Mouse (Mus musculus) regulatory T cell (primary cell): Measurements from ENCODE around the gene Lypla2.

ENCODE experiments used
- in situ Hi-C: fragments of 300-600 bp; cut with MboI, MseI; formaldehyde crosslinking; loops from one replicate; pipeline ENCODE4 v1.15.1; 2025; ENCODE audit warnings: high pct_unique_total_duplicates

Lypla2 gene

DNA sequence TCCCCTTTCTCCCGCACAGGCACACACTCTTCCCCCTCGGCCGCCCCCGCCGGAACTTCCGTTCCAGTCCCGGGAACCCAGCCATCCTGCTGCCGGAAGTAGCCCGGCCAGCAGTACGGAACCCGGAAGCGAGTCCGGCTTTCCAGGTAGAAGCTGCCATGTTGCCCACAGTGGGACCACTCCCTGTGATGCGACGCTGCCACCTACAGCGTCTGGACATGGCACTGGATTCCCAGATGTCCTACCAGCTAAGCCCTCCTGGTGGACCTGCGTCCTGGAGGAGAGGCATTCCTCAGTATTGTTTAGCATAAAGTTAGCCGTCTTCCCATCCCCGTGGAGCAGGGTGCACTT lies at the start of gene Lypla2:
Gene Lypla2, minus strand, starts transcription at position 71 of the 351 bp plus-strand sequence.
- in situ Hi-C loops = no loop called here

- in situ Hi-C loops = loop anchor here (25.0 kb wide), 1 partner anchor 1566 kb away; the partner anchor contains the start of gene Usp48
These were observed 49.2 kb upstream of the Lypla2 start, which contains the start of gene Eloa for GRCm38 (mm10) chr4:136021549-136022047. TSS of gene Eloa (minus strand) at chr4:136021763.

- in situ Hi-C loops = loop anchor here (25.0 kb wide), 1 partner anchor 1566 kb away; the partner anchor contains the start of gene Usp48
These were observed 48.5 kb upstream of the Lypla2 start for GRCm38 (mm10) chr4:136020743-136021548.

DNA sequence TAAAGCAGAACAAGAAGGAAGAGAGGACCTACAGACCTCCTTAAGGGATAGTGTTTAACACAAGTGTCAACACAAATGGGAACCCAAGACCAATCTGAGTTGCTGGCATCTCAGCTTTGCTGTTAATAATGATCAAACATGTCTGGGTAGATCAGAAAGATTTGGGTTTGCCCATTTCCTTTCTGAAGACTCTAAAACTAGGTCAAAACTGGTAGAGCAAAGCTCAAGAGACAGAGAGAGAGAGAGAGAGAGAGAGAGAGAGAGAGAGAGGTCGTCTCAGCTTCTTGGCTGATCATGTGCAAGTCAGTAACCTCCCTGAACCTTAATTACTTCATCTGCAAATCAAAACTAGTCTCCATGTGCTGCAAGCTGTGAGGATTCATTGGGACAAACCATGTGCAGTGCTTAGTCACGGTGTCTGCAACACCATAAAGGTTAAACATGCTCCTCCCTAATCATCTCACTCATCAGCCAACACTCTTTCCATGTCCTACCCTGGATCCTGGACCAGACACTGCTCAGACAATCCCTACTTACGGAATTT lies 43.7 kb upstream of the Lypla2 start:
- in situ Hi-C loops = loop anchor here (25.0 kb wide), 1 partner anchor 1571 kb away; the partner anchor contains the start of gene Usp48

DNA sequence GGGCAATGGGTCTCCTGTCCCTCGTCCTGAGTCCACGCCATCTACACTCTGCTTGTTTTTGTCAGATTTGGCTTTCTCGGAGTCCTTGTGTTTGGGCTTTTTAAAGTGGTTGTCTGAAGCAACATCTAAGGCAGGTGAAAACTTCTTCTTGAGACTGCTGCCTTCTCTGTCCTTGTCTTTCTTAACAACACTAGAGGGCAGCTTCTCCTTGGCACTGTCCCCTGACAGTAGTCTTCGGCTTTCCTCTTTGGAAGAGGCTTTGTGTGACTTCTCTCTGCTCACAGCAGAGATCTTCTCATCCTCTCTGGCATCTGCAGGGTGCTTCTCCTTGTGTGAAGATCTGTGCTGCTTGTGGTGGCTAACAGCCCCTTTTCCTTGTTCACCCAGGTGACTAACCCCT lies 38.2 kb upstream of the Lypla2 start:
- in situ Hi-C loops = loop anchor here (25.0 kb wide), 1 partner anchor 1577 kb away; the partner anchor contains the start of gene Usp48

- in situ Hi-C loops = loop anchor here (25.0 kb wide), 1 partner anchor 1578 kb away; the partner anchor contains the start of gene Usp48
These were observed 36.5 kb upstream of the Lypla2 start for GRCm38 (mm10) chr4:136008782-136009447.

GRCm38 (mm10) chr4:136006821-136007220 lies 34.4 kb upstream of the Lypla2 start:
- in situ Hi-C loops = loop anchor here (25.0 kb wide), 1 partner anchor 1580 kb away; the partner anchor contains the start of gene Usp48

DNA sequence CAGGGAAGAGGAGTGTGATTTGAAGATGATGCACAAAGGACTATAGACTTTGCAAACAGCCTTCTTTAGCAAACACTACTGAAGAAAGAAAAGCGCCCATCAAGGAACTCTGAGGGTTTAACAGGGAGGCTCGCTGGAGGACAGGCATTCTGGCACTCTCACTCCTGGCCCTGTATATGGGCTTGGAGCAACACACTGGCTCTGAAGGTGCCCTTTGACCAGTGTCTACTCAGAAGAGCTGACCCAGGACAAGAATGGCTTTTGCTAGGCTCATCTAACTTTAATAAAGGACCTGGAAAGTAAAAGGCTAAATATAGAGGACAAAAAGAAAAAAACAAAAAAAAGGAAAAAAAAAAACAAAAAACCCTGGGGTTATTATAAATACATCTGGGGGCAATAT lies 32.5 kb upstream of the Lypla2 start:
- in situ Hi-C loops = loop anchor here (25.0 kb wide), 1 partner anchor 1582 kb away; the partner anchor contains the start of gene Usp48

- in situ Hi-C loops = loop anchor here (25.0 kb wide), 1 partner anchor 1583 kb away; the partner anchor contains the start of gene Usp48
These were observed 31.8 kb upstream of the Lypla2 start for GRCm38 (mm10) chr4:136004107-136004675.

- in situ Hi-C loops = no loop called here
These were observed 22.7 kb upstream of the Lypla2 start for GRCm38 (mm10) chr4:135995118-135995517.

DNA sequence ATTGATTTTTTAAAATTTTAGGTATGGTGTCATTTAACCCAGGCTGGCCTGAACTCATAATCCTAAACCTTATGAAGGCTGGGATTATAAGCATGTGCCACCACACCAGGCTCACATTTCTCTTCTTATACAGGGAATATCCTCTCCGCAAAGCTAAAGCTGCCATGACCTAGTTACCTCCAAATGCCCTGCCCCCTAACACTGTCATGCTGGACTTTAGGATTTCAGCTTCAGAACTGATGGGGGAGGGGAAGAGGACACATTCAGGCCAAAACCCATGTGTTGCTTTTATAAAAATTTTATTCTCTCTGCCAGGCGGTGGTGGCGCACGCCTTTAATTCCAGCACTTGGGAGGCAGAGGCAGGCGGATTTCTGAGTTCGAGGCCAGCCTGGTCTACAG lies 21.5 kb upstream of the Lypla2 start:
- in situ Hi-C loops = no loop called here

GRCm38 (mm10) chr4:135987714-135988113 lies 15.3 kb upstream of the Lypla2 start:
- in situ Hi-C loops = no loop called here

- in situ Hi-C loops = no loop called here
These were observed 14.7 kb upstream of the Lypla2 start, which contains the start of gene Pithd1 for GRCm38 (mm10) chr4:135986943-135987710. TSS of gene Pithd1 (minus strand) at chr4:135987264.

DNA sequence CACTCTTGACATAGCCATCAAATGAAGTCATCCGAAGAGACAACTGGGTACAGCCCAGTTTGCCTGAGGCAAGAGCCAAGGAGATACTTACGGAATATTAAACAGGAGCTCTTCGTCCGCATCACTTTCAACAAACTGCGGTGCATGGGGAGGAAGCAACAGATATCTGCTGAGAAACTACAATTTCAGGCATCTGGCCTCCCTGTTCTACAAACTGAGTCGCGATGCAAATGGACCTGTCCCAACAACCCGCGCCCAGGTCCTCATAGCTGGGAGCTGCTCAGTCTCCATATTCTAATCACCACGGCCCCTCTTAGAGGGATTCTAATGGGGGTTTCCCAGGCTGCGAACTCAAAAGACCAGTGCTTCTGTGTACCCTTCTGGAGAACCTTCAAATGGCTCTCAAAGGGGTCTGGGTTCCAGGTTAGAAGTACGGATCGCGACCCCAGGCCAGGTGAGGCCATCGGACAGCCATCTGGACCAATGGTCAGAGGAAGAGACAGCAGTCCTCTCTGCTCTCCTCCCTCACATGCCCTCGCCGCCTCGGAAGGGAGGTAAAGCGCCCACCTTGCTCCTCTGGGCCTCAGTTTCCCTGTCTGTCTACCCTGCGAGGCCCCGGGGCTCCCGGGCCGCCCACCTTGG lies 14.0 kb upstream of the Lypla2 start:
- in situ Hi-C loops = no loop called here

GRCm38 (mm10) chr4:135985769-135986168 lies 13.3 kb upstream of the Lypla2 start:
- in situ Hi-C loops = no loop called here

DNA sequence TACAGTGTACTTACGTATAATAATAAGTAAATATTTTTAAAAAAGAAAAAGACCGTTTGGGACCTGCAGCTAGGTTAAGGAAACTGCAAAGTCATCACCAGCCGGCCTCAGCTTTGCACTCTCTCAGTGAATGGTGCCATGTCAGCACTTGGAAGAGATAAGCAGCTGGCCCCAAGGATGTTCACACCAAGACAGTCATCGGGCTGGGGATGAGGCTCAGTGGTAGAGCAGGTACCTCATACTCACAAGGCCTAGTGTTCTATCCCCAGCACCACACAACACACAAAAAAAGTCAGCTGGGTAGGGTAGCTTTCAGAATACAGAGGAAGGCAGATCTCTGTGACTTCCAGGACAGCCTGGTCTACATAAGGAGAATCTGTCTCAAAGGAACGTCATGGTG lies 12.8 kb upstream of the Lypla2 start:
- in situ Hi-C loops = no loop called here

GRCm38 (mm10) chr4:135984556-135984955 lies 12.1 kb upstream of the Lypla2 start:
- in situ Hi-C loops = loop anchor here (5.0 kb wide), 1 partner anchor 68 kb away; the partner anchor contains the start of gene Rpl11

GRCm38 (mm10) chr4:135981524-135982063 lies 9.2 kb upstream of the Lypla2 start:
- in situ Hi-C loops = loop anchor here (5.0 kb wide), 1 partner anchor 71 kb away; the partner anchor contains the start of gene Rpl11

DNA sequence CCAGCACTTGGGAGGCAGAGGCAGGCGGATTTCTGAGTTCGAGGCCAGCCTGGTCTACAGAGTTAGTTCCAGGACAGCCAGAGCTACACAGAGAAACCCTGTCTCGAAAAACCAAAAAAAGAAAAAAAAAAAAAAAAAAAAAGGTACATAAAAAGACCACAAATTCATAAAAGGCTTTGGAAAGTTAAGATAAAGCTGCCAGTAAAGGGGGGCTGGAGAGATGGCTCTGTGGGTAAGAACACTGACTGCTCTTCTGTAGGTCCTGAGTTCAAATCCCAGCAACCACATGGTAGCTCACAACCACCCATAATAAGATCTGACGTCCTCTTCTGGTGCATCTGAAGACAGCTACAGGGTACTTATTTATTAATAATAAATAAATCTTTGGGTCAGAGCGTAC lies 7.8 kb upstream of the Lypla2 start:
- in situ Hi-C loops = loop anchor here (5.0 kb wide), 1 partner anchor 72 kb away; the partner anchor contains the start of gene Rpl11

- in situ Hi-C loops = no loop called here
These were observed 3.7 kb upstream of the Lypla2 start for GRCm38 (mm10) chr4:135976146-135976545.
